Mouse (Mus musculus): ENCODE results near the gene Nxph1. TPM values are rescaled to one million over a fixed set of nuclear protein-coding genes. Genes with fewer than 3 reads are reported as not detected.

Nxph1 gene
- polyA plus RNA-seq, 1 experiment from 2014 or later: 92.6 TPM

- 2% methylated on average over 25 of the region's 25 CpGs for WGBS
Observed at GRCm38 (mm10) chr6:8956743-8957528, 8.7 kb downstream of the Nxph1 start.

GRCm38 (mm10) chr6:8957529-8957887, 9.3 kb downstream of the Nxph1 start:
- peak overlapping the region; percentile 24; the same call in 1 of the 2 replicates for H3K27ac ChIP-seq (ENCODE audit: low read length)
- 3% methylated on average over 15 of the region's 15 CpGs for WGBS
- H3K9ac ChIP-seq (ENCODE audit: low read depth, low read length): 0 out of 2 replicates have a peak overlapping the region, but pooled peaks have one; percentile 0
- H3K4me3 ChIP-seq (ENCODE audit: low read depth, low read length): peak overlapping the region; percentile 32
- H3K4me1 ChIP-seq (ENCODE audit: control insufficient read depth, insufficient read depth, low read length): peaks cover 15% of the 10 kb centered on the region
- H3K4me2 ChIP-seq (ENCODE audit: low read length): peak overlapping the region; percentile 64
- peaks cover 10% of the 10 kb centered on the region for H3K27me3 ChIP-seq (ENCODE audit: control insufficient read depth, insufficient read depth, low read depth, low read length)
- H3K36me3 ChIP-seq (ENCODE audit: control insufficient read depth, insufficient read depth, low read length): no peaks in the 10 kb centered on the region
- H3K9me3 ChIP-seq (replicated peaks; ENCODE audit: control insufficient read depth, low read length, poor library complexity, severe bottlenecking): no peaks in the 10 kb centered on the region
- 0 out of 2 replicates have a peak, but pooled peaks have one; percentile 7 for ATAC-seq

More at GRCm38 (mm10) chr6:8956743-8957528, 8.7 kb downstream of the Nxph1 start:
- Histone ChIP-seq H3K9me3 (replicated peaks; ENCODE audit: control insufficient read depth, low read length, poor library complexity, severe bottlenecking) (no peaks in the 10 kb centered on the region), H3K4me1 (ENCODE audit: control insufficient read depth, insufficient read depth, low read length) (peaks cover 16% of the 10 kb centered on the region), H3K27me3 (ENCODE audit: control insufficient read depth, insufficient read depth, low read depth, low read length) (peaks cover 10% of the 10 kb centered on the region), H3K27ac (ENCODE audit: low read length) (peak overlapping the region; percentile 60), H3K4me2 (ENCODE audit: low read length) (peak overlapping the region; percentile 64), H3K4me3 (ENCODE audit: low read depth, low read length) (peak overlapping the region; percentile 32), H3K9ac (ENCODE audit: low read depth, low read length) (peak overlapping the region; percentile 57), H3K36me3 (ENCODE audit: control insufficient read depth, insufficient read depth, low read length) (no peaks in the 10 kb centered on the region)
- peak; percentile 80 for ATAC-seq

- Histone ChIP-seq H3K36me3 (ENCODE audit: control insufficient read depth, insufficient read depth, low read length) (no peaks in the 10 kb centered on the region), H3K9me3 (replicated peaks; ENCODE audit: control insufficient read depth, low read length, poor library complexity, severe bottlenecking) (no peaks in the 10 kb centered on the region), H3K27me3 (ENCODE audit: control insufficient read depth, insufficient read depth, low read depth, low read length) (peaks cover 10% of the 10 kb centered on the region), H3K9ac (ENCODE audit: low read depth, low read length) (peak overlapping the region; percentile 10; the same call in 1 of the 2 replicates), H3K4me3 (ENCODE audit: low read depth, low read length) (peak overlapping the region; percentile 32), H3K27ac (ENCODE audit: low read length) (peak overlapping the region; percentile 17; the same call in 1 of the 2 replicates), H3K4me2 (ENCODE audit: low read length) (peak overlapping the region; percentile 64), H3K4me1 (ENCODE audit: control insufficient read depth, insufficient read depth, low read length) (peaks cover 15% of the 10 kb centered on the region)
- 2% methylated on average over 28 of the region's 28 CpGs for whole genome bisulfite sequencing
- peak; percentile 90 for ATAC-seq
Observed at GRCm38 (mm10) chr6:8958081-8958919, 10.1 kb downstream of the Nxph1 start.

GRCm38 (mm10) chr6:8959810-8960209, 11.6 kb downstream of the Nxph1 start:
- Histone ChIP-seq H3K4me2 (ENCODE audit: low read length) (no peak overlapping the region), H3K36me3 (ENCODE audit: control insufficient read depth, insufficient read depth, low read length) (no peaks in the 10 kb centered on the region), H3K9me3 (replicated peaks; ENCODE audit: control insufficient read depth, low read length, poor library complexity, severe bottlenecking) (no peaks in the 10 kb centered on the region), H3K9ac (ENCODE audit: low read depth, low read length) (no peak overlapping the region), H3K4me3 (ENCODE audit: low read depth, low read length) (no peak overlapping the region), H3K27me3 (ENCODE audit: control insufficient read depth, insufficient read depth, low read depth, low read length) (peaks cover 3% of the 10 kb centered on the region; the same call in 1 of the 2 replicates), H3K4me1 (ENCODE audit: control insufficient read depth, insufficient read depth, low read length) (peaks cover 15% of the 10 kb centered on the region), H3K27ac (ENCODE audit: low read length) (no peak overlapping the region)
- ATAC-seq: no peak
- WGBS: 83% methylated on average over 4 of the region's 4 CpGs

- 82% methylated on average over 2 of the region's 2 CpGs for WGBS
- H3K4me3 ChIP-seq (ENCODE audit: low read depth, low read length): no peak overlapping the region
- no peaks in the 10 kb centered on the region for H3K36me3 ChIP-seq (ENCODE audit: control insufficient read depth, insufficient read depth, low read length)
- ATAC-seq: no peak
- H3K27me3 ChIP-seq (ENCODE audit: control insufficient read depth, insufficient read depth, low read depth, low read length): no peaks in the 10 kb centered on the region
- no peak overlapping the region for H3K9ac ChIP-seq (ENCODE audit: low read depth, low read length)
- H3K27ac ChIP-seq (ENCODE audit: low read length): no peak overlapping the region
- no peaks in the 10 kb centered on the region for H3K9me3 ChIP-seq (replicated peaks; ENCODE audit: control insufficient read depth, low read length, poor library complexity, severe bottlenecking)
- H3K4me1 ChIP-seq (ENCODE audit: control insufficient read depth, insufficient read depth, low read length): no peaks in the 10 kb centered on the region
- no peak overlapping the region for H3K4me2 ChIP-seq (ENCODE audit: low read length)
Observed at GRCm38 (mm10) chr6:8970576-8970975, 22.3 kb downstream of the Nxph1 start.

- Histone ChIP-seq H3K9ac (ENCODE audit: low read depth, low read length) (no peak overlapping the region), H3K9me3 (replicated peaks; ENCODE audit: control insufficient read depth, low read length, poor library complexity, severe bottlenecking) (no peaks in the 10 kb centered on the region), H3K4me2 (ENCODE audit: low read length) (no peak overlapping the region), H3K4me3 (ENCODE audit: low read depth, low read length) (no peak overlapping the region), H3K27ac (ENCODE audit: low read length) (no peak overlapping the region), H3K27me3 (ENCODE audit: control insufficient read depth, insufficient read depth, low read depth, low read length) (no peaks in the 10 kb centered on the region), H3K4me1 (ENCODE audit: control insufficient read depth, insufficient read depth, low read length) (no peaks in the 10 kb centered on the region), H3K36me3 (ENCODE audit: control insufficient read depth, insufficient read depth, low read length) (no peaks in the 10 kb centered on the region)
- ATAC-seq: no peak
- 38% methylated on average over 4 of the region's 4 CpGs for WGBS
Observed at GRCm38 (mm10) chr6:8979237-8979871, 31.1 kb downstream of the Nxph1 start.

GRCm38 (mm10) chr6:8996301-8996943, 48.2 kb downstream of the Nxph1 start:
- 75% methylated on average over 12 of the region's 12 CpGs for WGBS
- Histone ChIP-seq H3K36me3 (ENCODE audit: control insufficient read depth, insufficient read depth, low read length) (no peaks in the 10 kb centered on the region), H3K4me2 (ENCODE audit: low read length) (no peak overlapping the region), H3K4me3 (ENCODE audit: low read depth, low read length) (no peak overlapping the region), H3K27ac (ENCODE audit: low read length) (no peak overlapping the region), H3K27me3 (ENCODE audit: control insufficient read depth, insufficient read depth, low read depth, low read length) (no peaks in the 10 kb centered on the region), H3K9me3 (replicated peaks; ENCODE audit: control insufficient read depth, low read length, poor library complexity, severe bottlenecking) (no peaks in the 10 kb centered on the region), H3K4me1 (ENCODE audit: control insufficient read depth, insufficient read depth, low read length) (no peaks in the 10 kb centered on the region), H3K9ac (ENCODE audit: low read depth, low read length) (no peak overlapping the region)
- no peak for ATAC-seq

- Histone ChIP-seq H3K4me2 (ENCODE audit: low read length) (no peak overlapping the region), H3K9ac (ENCODE audit: low read depth, low read length) (no peak overlapping the region), H3K9me3 (replicated peaks; ENCODE audit: control insufficient read depth, low read length, poor library complexity, severe bottlenecking) (no peaks in the 10 kb centered on the region), H3K36me3 (ENCODE audit: control insufficient read depth, insufficient read depth, low read length) (no peaks in the 10 kb centered on the region), H3K27me3 (ENCODE audit: control insufficient read depth, insufficient read depth, low read depth, low read length) (no peaks in the 10 kb centered on the region), H3K4me3 (ENCODE audit: low read depth, low read length) (no peak overlapping the region), H3K27ac (ENCODE audit: low read length) (no peak overlapping the region), H3K4me1 (ENCODE audit: control insufficient read depth, insufficient read depth, low read length) (no peaks in the 10 kb centered on the region)
- whole genome bisulfite sequencing: 86% methylated on average over 2 of the region's 2 CpGs
- ATAC-seq: no peak
Observed at GRCm38 (mm10) chr6:8997326-8997725, 49.1 kb downstream of the Nxph1 start.
